Mouse (Mus musculus) cerebellum, postnatal 36 days (tissue): ENCODE results near the gene Negr1.

Source experiments
- DNase-seq, 2 experiments: peaks; one replicate each; pipeline ENCODE4 v3.0.0; 2021 to 2022; ENCODE audit warnings: mixed read lengths in 2 of 2

Negr1 gene

GRCm38 (mm10) chr3:157116024-157116423, 554.4 kb downstream of the Negr1 start:
- no peak for DNase-seq

GRCm38 (mm10) chr3:157119916-157120315, 558.3 kb downstream of the Negr1 start:
- DNase-seq = no peak

DNA sequence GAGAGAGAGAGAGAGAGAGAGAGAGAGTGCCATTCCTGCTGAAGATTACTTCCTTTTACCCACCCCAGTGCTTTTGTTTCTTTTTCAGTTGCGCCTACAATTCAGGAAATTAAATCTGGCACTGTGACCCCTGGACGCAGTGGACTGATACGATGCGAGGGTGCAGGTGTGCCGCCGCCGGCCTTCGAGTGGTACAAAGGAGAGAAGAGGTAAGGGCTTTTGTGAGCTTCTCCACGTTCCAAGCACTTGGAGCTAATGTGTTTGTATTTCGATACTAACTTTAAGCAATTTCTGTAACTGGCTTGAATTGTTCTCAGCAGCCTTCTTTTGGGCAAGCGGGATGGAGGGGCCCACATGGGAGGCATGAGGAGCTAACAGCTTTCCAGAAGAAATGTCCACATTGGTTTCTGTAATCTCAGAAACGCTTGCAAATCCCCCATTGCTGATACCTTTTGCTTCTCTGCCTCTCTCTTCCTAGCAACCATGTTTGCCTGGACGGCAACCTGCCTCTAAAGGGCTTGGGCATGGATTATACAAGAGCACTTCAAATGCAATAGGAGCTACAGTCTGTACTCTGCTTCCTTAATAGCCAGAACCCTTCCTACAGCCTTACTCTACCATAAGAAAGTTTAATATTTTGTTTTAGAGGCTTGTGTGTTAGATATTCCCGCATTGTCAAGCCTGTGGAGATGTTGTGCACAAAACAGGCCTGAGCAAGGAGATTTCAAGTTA, 584.7 kb downstream of the Negr1 start:
- DNase-seq = no peak

GRCm38 (mm10) chr3:157154902-157155301, 593.3 kb downstream of the Negr1 start:
- no peak for DNase-seq

DNA sequence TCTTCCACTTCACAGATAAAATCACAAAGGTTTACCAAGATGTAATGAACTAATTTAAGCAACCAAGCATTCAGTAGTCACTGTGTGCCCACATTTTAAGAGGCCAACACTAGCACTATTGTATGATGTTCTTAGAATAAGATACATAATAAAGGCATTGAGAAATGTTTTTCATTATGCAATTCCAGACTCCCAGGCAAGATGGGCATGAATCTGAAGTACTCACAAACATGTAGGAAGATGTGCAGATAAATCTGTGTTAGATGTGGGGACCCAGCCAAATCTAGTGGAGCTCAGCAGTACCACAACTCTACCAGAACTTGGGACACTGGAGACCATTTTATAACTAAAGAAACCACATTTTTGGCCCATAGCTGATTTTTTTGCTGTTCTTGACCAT, 593.9 kb downstream of the Negr1 start:
- DNase-seq = no peak

- no peak for DNase-seq
Measured at GRCm38 (mm10) chr3:157164840-157165595, 603.4 kb downstream of the Negr1 start.

GRCm38 (mm10) chr3:157181975-157182374, 620.4 kb downstream of the Negr1 start:
- DNase-seq = no peak

DNA sequence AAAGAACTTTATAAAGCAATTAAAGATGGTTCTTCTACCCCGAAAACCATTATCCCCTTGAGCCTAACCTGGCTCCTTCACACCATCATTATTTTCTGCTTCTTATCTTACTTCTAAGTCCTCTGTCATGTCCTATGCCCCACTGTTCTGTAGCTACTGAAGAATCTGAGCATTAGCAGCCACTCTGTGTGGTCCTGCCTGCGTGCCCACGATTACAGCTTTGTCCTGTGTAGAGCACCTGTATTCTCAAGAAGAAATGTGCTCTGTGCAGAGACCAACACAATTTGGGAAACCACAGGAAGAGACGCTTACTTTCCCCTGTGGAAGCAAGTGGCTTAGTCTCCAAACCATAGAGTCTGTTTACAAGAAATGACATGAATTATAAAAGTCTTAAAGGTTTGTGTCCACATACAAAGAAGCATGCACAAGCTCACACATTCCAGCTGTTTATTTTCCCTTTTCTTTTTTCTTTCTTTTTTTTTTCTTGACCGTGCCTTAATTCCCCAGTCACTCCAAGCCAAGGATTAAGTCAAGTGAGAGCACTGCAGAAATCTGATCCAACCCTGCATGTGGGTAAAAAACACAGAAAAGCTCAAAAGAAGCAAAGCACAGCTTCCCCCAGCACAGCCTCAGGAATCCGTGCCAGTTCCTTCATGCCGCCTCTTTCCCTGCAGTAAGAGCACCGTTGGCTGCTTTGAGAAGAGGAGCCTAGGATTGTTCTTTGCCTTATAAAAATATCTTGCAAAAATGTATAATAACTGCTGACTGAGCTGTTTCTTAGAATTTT, 627.5 kb downstream of the Negr1 start:
- no peak for DNase-seq

GRCm38 (mm10) chr3:157189834-157190233, 628.2 kb downstream of the Negr1 start:
- no peak for DNase-seq

- no peak for DNase-seq
Measured at GRCm38 (mm10) chr3:157190551-157190950, 629.0 kb downstream of the Negr1 start.

- DNase-seq = no peak
Measured at GRCm38 (mm10) chr3:157192021-157192420, 630.4 kb downstream of the Negr1 start.

DNA sequence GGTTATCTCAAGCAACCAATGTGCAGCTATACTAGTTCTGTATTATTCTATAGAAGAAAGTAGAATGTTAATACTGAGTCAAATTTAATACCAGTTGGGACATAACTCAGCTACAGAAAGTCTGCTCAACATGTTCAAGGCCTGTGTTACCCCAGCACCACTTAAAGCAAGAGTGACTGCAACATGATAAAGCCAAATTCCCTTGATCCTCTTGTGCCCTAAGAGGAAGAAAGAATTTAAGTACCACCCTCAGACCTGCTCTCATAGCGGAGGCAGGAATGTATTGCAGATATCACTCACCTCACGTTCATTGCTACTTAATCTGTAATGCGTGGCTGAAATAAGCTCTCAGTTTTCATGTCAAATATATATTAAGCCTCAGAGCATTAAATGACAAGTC, 631.5 kb downstream of the Negr1 start:
- DNase-seq = no peak

DNA sequence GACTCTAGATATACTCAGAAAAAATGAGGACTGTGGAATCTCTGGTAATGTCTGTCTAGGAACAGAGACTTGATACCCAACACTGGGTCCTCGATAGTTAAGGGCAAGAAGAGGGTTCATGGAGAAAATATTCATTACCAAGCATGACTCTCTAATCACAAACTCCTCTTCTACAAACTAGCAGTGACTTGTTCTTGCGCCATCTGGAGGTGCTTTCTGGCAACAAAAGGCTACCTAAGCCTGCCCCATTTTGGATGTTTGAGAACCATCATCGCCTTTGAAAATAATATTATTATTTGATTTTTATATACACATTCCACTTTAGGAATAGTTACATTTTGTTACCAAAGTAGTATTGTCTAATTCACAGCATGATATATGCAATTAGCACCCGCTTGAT, 637.1 kb downstream of the Negr1 start:
- no peak for DNase-seq

DNA sequence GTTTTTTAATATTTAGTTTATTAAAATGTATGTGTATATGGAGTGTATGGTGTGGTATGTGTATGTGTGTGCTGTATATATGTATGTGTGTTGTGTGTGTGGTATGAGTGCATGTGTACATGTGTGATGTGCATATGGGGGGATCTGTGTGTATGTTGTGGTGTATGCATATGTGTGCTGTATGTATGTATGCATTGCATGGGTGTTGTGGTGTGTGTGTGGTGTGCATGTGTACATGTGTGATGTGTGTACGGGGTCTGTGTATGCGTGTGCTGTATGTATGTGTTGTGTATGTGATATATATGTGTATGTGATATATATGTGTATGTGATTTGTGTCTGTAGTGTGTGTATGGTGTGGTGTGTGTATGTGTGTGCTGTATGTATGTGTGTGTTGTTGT, 640.1 kb downstream of the Negr1 start:
- no peak for DNase-seq

GRCm38 (mm10) chr3:157203573-157203972, 642.0 kb downstream of the Negr1 start:
- no peak for DNase-seq

GRCm38 (mm10) chr3:157206752-157207151, 645.2 kb downstream of the Negr1 start:
- no peak for DNase-seq

DNA sequence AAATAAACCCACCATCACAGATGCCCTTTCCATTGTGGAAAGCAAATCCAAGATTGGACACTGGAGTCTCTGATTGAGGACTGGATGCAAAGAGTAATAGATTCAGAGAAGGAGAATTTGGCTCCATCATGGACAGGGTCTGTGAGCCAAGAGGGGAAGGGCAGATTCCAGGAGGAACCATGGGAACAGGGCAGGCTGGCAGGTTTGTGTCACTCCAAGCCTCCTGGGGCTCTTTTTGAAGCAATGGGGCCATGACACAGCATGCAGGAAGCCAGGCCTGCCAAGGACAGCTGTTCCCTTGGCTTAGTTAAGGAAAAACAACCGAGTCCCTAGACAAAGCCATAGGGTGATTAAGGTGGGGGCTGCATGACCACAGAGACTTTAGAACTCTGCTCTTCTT, 647.4 kb downstream of the Negr1 start:
- DNase-seq = peak; percentile 91 to 92

GRCm38 (mm10) chr3:157209386-157209785, 647.8 kb downstream of the Negr1 start:
- DNase-seq = peak; percentile 79 to 87

- DNase-seq = no peak
Measured at GRCm38 (mm10) chr3:157215937-157216719, 654.5 kb downstream of the Negr1 start.

DNA sequence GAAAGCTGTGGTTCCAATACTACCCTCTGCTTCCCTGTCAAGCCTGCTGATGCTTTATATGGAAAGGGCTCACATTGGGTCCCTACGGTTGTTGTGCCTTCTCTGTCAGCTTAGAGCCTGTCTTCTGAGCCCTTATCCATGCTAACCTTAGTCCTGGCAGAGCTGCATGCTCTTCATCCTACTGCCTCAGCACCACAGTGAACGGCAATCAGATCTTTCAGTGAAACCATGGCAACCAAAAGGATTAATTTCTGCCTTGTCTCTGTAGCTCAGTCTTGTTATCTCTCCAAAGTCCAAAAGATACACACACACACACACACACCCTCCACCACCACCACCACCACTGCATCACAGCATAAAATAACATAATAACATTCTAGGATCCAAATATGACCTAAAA, 656.2 kb downstream of the Negr1 start:
- DNase-seq = no peak

- no peak for DNase-seq
Measured at GRCm38 (mm10) chr3:157224920-157225319, 663.3 kb downstream of the Negr1 start.

DNA sequence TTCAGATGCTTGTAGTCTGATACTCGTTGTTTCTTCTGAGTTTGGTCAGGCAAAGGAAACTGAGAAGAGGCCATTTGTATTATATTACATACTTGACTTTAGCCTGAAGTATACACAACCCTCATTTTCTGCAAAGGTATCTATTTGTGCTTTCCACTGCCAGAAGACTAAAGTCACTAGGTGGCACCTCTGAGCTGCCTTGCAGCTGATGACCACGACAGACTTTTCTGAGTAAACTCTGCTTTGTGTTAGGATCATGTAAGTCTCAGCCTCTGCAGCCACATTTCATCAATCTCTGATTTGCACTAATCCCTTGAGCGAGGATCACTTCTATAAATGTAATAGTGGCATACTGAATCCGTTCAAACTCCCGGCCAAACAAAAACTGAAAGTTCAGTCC, 671.1 kb downstream of the Negr1 start:
- DNase-seq = peak in 1 of 2 experiments; percentile 59

DNA sequence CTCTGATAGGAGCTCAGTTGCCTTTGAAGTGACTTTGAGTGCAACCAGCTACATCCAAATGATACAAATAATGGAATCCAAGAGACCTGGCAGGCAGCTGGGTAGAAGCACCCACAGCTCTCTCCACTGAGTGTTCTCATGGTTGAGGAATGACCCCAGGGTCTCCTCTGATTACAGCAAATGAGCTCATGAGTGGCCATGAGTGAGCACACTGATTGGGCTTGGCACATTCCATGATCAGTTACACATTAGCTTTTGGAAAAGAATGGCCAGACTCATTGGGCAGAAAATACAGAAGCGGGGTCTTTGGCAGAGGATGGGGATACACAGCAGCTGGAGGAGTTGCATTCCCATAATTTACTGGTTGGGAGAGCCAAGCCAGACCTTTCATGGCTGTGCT, 678.6 kb downstream of the Negr1 start:
- DNase-seq = no peak
